Mouse (Mus musculus) hindlimb bud, embryonic 11.5 days (tissue): Measurements from ENCODE around the gene Galnt7.
A peak's percentile ranks its signal among the peaks of the same experiment; 100 is the strongest.

ENCODE experiments used
- DNase-seq: peaks from one replicate; pipeline ENCODE4 v3.0.0-alpha.2; 2012; ENCODE audit warnings: low read depth, low spot score; ENCODE audit errors: extremely low spot score

Gene Galnt7

DNA sequence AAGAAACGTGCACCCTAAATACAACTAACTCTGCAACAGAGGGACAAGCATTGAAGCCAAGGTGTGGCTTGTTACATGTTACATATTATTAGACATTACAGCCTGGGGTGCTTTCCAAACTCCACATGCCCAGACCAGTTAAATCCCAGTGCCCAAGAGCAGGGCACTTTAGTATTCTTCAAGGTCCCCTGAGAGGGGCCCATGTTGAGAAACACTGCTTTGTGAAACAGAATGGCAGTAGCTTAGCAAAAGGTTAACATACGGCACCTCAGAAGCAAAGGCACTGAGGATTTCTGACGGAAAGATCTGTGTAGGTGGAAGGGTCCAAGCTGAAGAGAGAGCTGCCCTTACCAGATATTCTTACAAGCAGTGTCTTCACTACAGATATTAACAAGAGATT lies 67.0 kb downstream of the Galnt7 start:
- DNase-seq: no peak

DNA sequence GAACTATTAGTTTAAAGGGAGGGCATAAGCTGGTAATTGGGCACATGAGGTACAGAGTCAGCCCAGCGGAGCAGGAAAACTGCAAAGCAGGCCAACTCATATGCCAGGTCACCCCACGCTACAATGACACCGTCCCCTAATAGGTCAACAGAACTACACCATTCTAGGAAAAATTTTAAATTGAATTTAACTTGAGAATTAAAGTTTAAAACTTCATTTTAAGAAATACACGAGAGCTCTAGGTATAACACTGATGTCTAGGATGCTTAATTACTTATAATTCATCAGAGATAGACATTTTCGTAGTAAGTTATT lies 67.7 kb downstream of the Galnt7 start:
- DNase-seq: no peak

DNA sequence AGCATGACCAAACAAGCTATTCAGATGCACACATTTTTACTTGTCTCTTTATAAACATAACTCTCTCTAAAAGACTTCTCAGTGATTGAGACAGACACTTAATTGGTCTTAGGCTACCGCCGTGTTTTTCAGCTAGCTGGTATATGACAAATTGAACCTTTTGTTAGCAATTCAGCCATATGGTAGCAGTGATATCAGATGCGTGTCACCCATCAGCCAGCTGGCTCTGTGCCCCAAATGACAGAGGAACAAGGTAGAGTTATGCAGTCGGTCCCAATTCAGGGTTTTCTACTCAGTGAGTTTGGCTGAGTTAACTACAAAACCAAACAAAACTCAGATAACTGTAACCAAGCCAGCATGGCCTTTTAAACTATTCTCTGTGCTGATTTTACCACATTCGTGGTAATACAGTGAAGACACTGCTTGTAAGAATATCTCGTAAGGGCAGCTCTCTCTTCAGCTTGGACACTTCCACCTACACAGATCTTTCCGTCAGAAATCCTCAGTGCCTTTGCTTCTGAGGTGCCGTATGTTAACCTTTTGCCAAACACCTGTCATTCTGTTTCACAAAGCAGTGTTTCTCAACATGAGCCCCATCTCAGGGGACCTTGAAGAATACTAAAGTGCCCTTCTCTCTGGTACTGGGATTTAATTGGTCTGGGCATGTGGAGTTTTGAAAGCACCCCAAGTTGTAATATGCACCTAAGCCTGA lies 68.3 kb downstream of the Galnt7 start:
- no peak for DNase-seq

DNA sequence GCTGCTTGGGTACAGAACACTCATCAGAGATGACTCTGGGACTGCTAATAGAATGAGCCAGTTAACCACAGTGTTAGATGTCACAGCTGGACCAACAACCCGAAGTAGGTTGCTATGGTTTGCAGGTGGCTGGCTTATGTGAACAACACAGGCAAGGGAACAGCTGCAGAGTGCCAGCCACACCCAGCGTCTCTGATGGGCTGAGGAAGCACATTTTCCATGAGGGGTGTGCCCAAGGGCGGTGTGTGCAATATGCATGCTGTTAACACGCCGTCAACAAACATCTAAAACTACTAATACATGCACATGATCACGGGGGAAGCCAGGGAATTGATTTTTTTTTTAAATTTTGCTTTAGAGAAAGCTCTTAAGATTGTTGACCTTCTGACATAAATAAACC lies 73.0 kb downstream of the Galnt7 start:
- no peak for DNase-seq

DNA sequence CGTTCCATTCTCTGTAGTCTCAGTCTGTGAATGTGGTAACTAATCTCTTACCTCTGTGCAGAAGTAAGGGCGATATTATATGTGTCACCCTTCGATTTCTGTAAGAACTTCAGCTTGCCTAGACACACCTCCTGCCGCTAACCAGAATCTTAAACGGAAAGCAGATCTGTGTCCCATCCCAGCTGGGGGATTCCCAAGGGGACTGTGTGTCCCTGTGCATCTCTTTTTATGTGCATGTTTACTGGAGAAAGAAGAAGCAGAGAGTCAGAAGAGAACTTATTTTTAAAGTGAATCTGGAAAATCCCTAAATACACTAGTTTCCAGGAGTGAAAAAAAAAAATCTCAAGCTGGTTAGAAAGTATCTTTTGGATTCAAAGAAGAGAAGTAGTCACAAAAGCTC lies 75.5 kb downstream of the Galnt7 start:
- DNase-seq: no peak

DNA sequence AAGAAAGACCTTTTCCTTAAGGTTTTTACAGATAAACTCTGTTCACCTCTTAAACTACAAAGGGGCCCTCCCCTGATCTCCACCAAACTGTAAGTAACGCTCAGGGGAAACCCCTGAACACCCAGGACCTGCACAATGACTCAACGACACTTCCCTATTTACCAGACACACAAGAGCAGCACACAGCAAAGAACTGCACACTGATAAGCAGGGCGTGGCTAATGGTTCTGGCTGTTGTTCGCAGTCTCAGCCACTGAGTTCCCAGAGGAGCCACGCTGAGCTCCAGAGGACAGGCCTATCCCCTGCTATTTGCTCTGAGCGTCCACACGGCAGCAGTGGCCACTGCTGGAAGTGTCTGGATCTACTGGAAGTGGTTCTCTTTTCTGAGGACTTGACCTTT lies 76.6 kb downstream of the Galnt7 start:
- DNase-seq: no peak

DNA sequence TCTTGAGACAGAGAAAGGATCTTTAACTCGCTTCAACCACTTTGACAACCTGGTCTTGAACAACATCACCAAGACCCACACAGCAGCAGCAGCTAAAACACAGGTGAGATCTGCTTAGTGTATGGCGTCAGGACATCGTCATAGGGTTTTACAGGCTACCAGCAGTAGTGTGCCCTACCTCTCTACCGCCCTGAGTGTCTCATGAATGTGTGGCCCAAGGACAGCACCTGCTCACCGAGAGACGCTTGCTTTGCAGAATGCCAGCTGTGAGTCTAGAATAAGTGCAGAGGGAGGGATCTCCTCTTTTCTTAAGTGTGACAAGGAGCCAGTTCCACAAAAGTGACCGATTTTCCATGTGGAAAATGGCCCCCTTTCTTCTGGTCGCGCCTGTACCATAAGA lies 77.5 kb downstream of the Galnt7 start:
- no peak for DNase-seq

DNA sequence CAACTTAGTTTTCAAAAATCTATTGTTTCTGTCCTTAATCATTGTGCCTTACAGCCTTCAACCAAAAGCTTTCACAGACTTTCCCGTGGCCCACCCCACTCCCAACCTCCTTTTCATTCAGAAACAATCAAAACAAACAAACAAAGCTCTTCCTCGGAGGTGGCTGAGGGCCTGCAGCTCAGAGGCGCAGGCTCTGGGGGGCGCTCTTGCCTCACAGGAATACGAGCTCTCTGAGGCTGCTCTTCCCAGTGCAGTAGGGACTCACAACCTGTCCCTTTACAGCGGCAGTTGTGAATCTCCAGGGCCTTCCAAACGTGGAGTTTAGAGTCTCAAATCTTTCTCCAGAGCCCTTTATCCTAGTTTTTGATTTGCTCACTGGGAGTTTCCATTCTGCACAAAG lies 78.4 kb downstream of the Galnt7 start:
- peak; percentile 26 for DNase-seq

DNA sequence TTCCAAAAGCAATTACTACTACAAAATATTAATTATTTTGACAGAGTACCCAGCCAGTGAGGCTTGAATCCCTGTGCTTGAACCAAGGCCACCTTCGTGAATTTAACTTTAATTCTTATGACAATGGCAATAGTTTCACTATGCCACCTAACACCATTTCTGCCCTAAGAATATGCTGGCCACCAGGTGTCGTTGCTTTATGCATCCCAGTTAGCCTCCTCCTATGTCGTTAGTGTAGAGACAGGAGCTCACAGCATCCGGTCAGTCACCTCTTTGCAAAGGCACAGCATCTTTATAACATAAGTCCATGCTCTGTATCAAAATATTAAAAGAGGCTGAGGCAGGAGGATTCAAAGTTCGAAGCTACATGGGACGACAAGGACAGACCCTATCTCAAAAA lies 79.0 kb downstream of the Galnt7 start:
- DNase-seq: no peak

DNA sequence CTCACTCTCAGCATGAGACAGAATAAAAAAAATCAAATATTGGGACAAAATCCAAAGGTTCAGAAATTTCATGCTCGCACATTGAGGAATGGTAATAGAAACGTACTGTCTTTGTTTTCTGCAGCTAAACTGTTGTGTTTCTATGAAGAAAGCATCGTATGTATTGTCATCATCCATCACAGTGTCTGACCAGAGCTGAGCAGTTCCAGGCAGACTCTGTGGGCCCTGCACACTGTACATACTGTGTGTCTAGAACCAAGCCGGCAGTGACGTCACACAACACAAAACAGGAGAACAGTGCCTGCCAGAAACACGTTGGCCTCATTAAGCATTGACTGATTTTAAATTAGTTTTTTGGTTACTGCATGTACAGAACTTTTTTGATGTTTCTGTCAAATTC lies 82.9 kb downstream of the Galnt7 start:
- no peak for DNase-seq

DNA sequence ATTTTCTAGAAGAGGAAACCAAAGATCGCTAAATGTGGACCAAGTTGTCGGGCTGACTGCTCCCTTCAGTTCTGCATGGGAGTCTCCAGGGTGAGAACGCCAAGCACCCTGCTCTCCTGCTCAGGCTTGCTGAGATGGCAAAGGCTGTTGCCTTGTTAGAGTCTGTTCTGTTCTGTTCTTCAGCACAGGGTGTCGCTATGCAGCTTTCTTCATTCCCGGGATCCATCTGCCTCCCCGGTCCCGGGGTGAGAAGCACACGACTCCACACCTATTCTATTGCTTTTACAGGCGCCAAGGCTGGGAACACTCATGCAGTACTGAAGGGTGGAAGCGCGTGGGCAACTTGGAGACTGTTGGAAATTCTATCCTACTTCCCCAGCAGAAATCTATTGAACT lies 83.4 kb downstream of the Galnt7 start:
- no peak for DNase-seq

DNA sequence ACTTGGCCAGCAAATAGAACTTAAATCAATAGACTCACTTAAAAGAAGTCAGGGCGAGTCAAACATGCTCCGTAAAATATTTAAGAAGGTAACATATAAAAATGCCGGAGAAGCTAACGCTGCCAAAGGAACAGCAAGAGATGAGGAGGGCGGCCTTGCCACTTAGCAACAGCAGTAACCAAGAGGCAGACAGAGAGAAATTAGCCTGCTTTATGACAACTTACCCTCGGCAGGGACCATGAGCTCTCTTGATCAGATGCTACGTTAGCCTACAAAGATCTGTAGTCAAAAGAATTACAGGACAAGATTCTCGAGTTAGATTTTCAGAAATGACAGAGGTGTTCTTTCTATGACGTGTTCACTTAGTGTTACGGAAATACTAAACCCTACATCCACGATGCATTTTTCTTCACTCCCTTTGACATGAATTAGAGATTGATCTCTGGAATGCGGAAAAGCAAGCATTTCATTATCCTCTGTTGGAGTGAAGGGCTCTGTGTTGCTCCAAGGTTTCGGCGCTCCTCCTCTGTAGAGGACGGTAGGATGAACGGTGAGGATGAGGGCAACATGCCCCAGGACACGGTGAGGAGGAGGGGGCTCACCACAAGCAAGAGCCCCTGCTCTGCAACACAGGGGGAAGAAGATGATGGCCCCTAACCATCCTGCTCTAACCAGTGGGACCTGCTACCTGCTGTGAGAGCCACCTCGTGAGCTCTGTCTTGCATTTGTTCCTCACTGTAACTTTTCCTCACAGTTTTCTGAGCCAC lies 84.0 kb downstream of the Galnt7 start:
- DNase-seq: no peak

DNA sequence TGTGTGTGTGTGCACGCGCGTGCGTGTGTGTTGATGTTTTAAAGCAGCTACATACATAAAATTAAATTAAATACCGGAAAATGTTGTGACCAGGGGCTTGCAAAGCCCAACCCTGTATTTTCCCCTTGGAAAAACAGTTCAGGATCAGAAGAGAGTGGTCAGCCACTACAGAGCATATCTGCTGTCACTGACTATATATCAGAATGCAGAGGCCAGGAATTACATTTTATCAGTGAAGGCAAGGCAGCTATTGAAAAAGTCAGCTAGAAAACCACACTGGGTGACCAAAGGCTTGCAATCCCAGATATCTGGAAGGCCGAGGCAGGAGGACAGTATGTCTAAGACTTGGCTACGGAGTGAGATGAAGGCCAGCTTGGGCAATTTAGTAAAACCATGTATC lies 84.8 kb downstream of the Galnt7 start:
- DNase-seq: no peak

DNA sequence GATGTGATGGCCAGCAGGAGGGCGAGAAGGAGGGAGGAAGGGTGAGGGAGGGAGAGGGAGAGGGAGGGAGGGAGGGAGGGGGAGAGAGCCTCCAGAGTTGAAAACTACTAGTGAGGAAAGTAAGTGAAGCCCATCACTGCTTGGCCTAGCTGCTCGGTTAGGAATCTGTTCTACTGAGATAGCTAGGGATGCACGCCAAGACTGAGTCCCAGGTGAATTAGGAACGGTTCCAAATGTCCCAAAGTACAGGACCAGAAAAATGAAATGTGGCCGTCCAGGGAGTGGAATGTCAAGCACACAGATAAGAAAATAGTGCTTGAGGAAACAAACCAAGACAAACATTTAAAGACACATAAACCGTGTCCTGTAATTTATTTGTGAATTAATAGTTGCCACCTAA lies 87.8 kb downstream of the Galnt7 start:
- no peak for DNase-seq

DNA sequence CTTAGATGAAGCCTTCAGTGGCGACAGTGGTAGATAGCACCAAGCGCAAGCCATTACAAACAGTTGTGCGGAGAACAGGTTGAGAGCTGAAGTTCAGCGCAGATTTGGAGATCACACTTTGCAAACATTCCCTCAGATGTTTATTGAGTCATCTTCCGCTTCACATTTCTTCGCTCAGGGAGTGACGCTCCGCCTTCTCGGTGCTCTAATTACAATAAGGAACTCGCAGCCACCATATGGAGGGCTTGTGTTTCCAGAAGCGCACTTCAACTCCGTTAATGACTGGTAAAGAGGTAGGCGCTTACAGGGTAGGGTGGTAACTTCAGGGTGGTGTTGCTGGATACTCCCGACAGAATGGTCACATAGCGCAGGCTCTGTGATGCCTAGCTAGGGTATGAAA lies 89.1 kb downstream of the Galnt7 start:
- DNase-seq: no peak

DNA sequence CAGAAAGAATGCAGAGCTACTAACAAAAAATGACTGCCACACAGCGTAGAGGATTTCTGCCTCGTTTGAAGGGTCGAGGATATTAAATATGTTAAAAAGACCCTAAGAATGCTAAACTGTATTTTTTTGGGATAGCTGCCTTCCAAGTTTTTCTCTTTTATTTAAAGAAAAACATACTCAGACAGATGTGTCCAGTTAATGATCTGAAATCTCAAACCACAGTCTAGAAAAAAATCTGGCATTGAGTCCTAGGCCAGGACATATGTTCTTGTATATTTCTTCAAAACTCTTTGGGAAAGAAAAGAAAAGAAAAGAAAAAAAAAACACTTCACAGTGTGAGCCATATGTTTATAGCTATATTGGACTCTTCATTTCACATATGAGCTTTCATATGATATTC lies 90.1 kb downstream of the Galnt7 start:
- DNase-seq: no peak

DNA sequence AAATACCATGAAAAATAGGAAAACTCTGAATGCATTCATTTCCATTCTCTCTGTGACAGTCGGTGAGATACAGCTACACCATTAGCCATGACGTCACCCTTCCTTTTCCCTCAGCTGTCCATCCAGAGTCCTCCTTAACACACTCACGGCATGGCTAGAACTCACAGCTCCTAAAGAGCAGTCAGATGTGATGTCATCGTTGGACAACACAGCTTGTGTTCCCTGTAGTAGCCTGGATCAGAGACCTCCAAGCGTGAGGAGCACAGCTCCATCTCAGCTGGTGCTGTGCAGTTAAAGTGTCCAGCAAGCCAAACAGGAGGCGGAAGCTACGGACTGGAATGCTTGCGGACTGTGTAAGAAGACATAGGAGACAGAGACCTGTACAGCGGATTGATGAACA lies 91.9 kb downstream of the Galnt7 start:
- DNase-seq: no peak

DNA sequence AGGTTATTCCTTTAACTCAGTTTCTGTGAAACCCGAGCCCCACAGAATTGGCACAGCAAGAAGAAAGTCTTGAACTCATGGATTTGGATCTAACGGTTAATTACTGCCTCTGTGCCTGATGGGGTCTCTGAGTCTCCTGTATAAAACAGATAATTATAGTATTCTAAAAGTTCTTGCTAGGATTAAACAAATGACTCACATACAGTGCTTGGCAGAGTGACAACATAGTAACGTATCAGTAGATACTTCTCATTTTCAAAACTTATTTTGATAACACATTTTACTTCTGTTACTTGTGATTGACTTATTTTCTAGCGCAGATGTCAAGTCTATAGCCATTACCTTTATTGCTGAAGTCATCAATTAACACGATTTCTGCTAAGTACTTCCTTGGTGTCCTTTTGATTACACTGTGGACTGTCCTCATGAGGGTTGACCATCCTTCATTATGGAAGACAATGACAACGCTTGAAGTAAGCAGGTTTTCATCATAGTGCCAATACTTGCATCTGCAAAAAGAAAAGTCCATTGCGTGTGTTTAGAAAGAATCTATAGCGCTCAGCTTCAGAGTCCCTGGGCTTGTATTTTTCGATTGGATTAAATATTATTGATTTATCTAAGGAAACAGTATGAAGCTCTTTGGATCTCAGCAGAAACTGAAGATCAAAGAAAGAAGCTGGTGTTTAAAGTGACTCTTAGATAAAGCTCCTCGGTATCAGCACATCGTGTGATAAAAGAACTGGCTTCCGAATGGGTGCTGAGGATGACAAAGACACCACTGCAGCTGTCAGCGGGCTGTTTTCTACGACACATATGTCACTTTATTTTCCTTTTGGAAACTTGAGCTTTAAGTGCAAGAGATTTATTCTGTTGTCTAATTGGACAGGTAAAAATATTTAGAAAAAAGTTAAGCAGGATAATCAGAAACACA lies 100.5 kb downstream of the Galnt7 start:
- no peak for DNase-seq

DNA sequence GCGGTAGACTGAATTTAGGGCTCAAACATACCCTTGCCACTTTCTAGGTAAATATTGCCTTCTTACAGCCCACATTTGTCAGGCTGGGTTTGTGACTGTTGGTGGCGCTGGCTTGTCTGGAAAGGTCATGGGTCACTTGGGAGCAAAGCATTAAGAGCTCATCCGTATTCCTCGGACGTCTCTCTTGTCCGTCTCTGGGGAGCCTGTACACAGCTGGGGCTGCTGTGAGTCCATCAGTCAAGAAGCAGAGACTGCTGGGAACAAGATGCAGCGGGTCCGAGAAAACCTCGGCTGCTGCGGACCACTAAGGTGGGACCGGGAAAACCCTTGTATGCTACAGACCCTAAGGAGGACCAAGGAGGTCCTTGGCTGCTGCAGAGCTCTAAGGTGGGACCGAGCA lies 105.3 kb downstream of the Galnt7 start:
- no peak for DNase-seq

DNA sequence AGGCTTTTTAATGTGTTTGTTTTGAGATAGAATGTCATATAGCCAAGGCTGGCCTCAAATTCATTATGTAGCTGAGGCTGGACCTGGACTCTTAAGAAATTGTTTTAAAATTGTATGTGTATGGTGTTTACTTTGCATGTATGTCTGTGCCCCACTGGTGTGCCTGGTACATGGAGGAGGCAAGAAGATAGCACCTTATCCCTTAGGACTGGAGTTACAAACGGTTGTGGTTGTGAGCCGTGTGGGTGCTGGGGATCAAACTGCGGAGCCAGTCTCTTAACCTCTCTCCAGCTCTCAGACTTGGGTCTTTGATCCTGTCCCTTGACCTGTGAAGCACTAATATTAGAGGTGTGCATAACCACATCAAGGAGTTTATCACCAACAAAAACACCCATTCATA lies 106.0 kb downstream of the Galnt7 start:
- no peak for DNase-seq

DNA sequence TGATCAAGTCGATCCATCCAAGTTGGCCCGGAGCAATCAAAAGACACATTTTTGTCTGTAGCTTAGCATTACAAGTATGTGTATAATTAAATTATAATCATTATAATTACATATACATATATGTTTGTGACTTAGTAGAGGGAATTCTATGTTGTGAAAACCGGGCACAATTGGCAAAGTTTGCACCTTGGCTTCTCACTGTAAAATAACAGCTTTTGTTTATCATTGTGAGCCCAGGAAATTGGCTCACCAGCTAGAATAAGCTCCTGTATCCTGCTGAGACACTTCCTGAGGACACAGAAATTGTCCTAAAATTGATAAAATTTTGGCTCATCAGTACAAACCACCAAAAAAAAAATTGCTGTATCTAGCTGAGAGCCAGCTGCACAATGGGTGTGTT lies 106.4 kb downstream of the Galnt7 start:
- no peak for DNase-seq

DNA sequence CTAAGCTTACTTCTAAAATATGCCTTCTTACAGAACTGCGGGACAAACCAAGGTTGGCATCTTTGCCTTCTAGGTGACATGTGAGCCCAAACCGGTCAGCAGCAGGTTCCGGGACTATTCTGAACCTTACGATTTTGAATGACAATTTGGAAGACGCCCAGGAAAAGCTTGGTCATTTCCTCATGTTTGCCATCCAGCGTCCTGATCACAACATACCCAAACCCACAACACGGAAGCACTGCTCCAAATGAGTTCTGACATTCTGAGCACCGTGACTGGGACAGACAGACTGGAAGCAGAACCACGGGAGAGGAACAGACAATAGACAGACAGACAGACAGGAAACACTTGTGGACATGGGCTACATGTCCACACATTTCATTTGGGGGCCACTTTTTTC lies 111.4 kb downstream of the Galnt7 start:
- no peak for DNase-seq
